Mouse (Mus musculus) CH12.LX (cell line): ENCODE measurements at regions not wholly inside any gene's neighbourhood (a gene's known extent, or its start where the extent isn't known, plus 50 kb on each side); places are given as distances from the start of the nearest gene placed in this dataset.

ENCODE experiments used
- DNase-seq: peaks from one replicate; pipeline ENCODE4 v3.0.0-alpha.2; 2013; ENCODE audit errors: extremely low read depth
- H3K27ac ChIP-seq: 2 replicates; pipeline ENCODE4 v1.5.1; 2012; ENCODE audit warnings: low read depth, mild to moderate bottlenecking, control low read depth, moderate library complexity; ENCODE audit not compliant: insufficient read depth
- H3K27me3 ChIP-seq: replicated peaks from 2 replicates; pipeline ENCODE3; 2012; ENCODE audit warnings: inconsistent platforms
- H3K36me3 ChIP-seq, 2 experiments: replicated peaks in 1 of 2; 2 replicates each; pipeline versions ENCODE3 to v1.6.1; 2012; ENCODE audit warnings: inconsistent platforms in 1 of 2, low read length in 1 of 2, mild to moderate bottlenecking in 1 of 2, mixed read lengths in 1 of 2, moderate library complexity in 1 of 2; ENCODE audit not compliant: control insufficient read depth in 1 of 2, insufficient read depth in 1 of 2
- H3K4me1 ChIP-seq, 2 experiments: 2 replicates each; pipeline ENCODE4 v1.6.1; 2012; ENCODE audit warnings: inconsistent platforms in 1 of 2, moderate library complexity in 1 of 2; ENCODE audit not compliant: insufficient read depth in 2 of 2, control insufficient read depth in 1 of 2
- H3K4me2 ChIP-seq: 2 replicates; pipeline ENCODE4 v1.6.1; 2012; ENCODE audit warnings: low read depth, mild to moderate bottlenecking, control low read depth; ENCODE audit not compliant: poor library complexity, insufficient read depth, severe bottlenecking
- H3K4me3 ChIP-seq, 3 experiments: fragments of 150-350 bp in 1 of 3; sonication (generic) in 1 of 3; replicated peaks in 1 of 3; 2 replicates each; pipeline versions ENCODE3 to v1.5.1; 2011 to 2012; ENCODE audit warnings: low read depth in 2 of 3, low read length in 2 of 3, mild to moderate bottlenecking in 2 of 3, moderate library complexity in 2 of 3, control low read depth in 1 of 3, improper control_type of control experiment in 1 of 3, inconsistent platforms in 1 of 3, mixed read lengths in 1 of 3; ENCODE audit not compliant: poor library complexity in 1 of 3
- H3K79me2 ChIP-seq: replicated peaks from 2 replicates; pipeline ENCODE4 v1.6.1; 2012; ENCODE audit warnings: mild to moderate bottlenecking, moderate library complexity; ENCODE audit not compliant: control insufficient read depth, poor library complexity, insufficient read depth, severe bottlenecking; ENCODE audit errors: extremely low read depth
- H3K9ac ChIP-seq: 2 replicates; pipeline ENCODE4 v1.6.1; 2012; ENCODE audit warnings: low read depth, mild to moderate bottlenecking, control low read depth, moderate library complexity; ENCODE audit not compliant: insufficient read depth
- H3K9me3 ChIP-seq: replicated peaks from 2 replicates; pipeline ENCODE3; 2012; ENCODE audit warnings: low read length, inconsistent platforms, mixed read lengths
- BHLHE40 ChIP-seq: IDR thresholded peaks from 2 replicates; pipeline ENCODE4 v1.6.1; 2011; ENCODE audit warnings: mild to moderate bottlenecking, low read depth, low read length, improper control_type of control experiment
- CHD2 ChIP-seq: IDR thresholded peaks from 2 replicates; pipeline ENCODE4 v1.6.1; 2011; ENCODE audit warnings: low read length, improper control_type of control experiment
- CTCF ChIP-seq, 2 experiments: IDR thresholded peaks in 1 of 2; conservative IDR thresholded peaks in 1 of 2; 2 replicates each; pipeline ENCODE4 v1.5.1; 2011 to 2012; ENCODE audit warnings: low read depth in 2 of 2, low read length in 2 of 2, improper control_type of control experiment in 1 of 2, inconsistent platforms in 1 of 2, mild to moderate bottlenecking in 1 of 2, moderate library complexity in 1 of 2
- E2F4 ChIP-seq: IDR thresholded peaks from 2 replicates; pipeline ENCODE4 v1.6.1; 2011; ENCODE audit warnings: low read depth, low read length, improper control_type of control experiment; ENCODE audit not compliant: insufficient replicate concordance
- EP300 ChIP-seq: IDR thresholded peaks from 2 replicates; pipeline ENCODE4 v1.6.1; 2011; ENCODE audit warnings: low read length, improper control_type of control experiment
- GABPA ChIP-seq: IDR thresholded peaks from 2 replicates; pipeline ENCODE4 v1.6.1; 2012; ENCODE audit warnings: low read depth, low read length, improper control_type of control experiment, inconsistent platforms; ENCODE audit not compliant: insufficient replicate concordance
- JUN ChIP-seq: IDR thresholded peaks from 2 replicates; pipeline ENCODE4 v1.6.1; 2011; ENCODE audit warnings: low read depth, mild to moderate bottlenecking, low read length, improper control_type of control experiment, moderate library complexity; ENCODE audit not compliant: insufficient read depth
- JUND ChIP-seq: conservative IDR thresholded peaks from 2 replicates; pipeline ENCODE4 v1.6.1; 2011; ENCODE audit warnings: low read depth, low read length, improper control_type of control experiment
- KAT2A ChIP-seq: IDR thresholded peaks from 2 replicates; pipeline ENCODE4 v1.6.1; 2012; ENCODE audit warnings: low read length, improper control_type of control experiment, inconsistent platforms; ENCODE audit not compliant: insufficient replicate concordance
- MAX ChIP-seq: IDR thresholded peaks from 2 replicates; pipeline ENCODE4 v1.6.1; 2011; ENCODE audit warnings: low read length, improper control_type of control experiment
- MAZ ChIP-seq: IDR thresholded peaks from 2 replicates; pipeline ENCODE4 v1.6.1; 2012; ENCODE audit warnings: low read depth, mild to moderate bottlenecking, inconsistent platforms, low read length, improper control_type of control experiment, moderate library complexity
- NELFE ChIP-seq: IDR thresholded peaks from 2 replicates; pipeline ENCODE4 v1.6.1; 2011; ENCODE audit warnings: low read depth, low read length, improper control_type of control experiment
- PAX5 ChIP-seq: IDR thresholded peaks from 2 replicates; pipeline ENCODE4 v1.6.1; 2012; ENCODE audit warnings: low read length, inconsistent platforms, mixed read lengths
- POLR2AphosphoS2 ChIP-seq: IDR thresholded peaks from 2 replicates; pipeline ENCODE4 v1.6.1; 2011; ENCODE audit warnings: low read depth, low read length, improper control_type of control experiment
- RAD21 ChIP-seq: IDR thresholded peaks from 2 replicates; pipeline ENCODE4 v1.6.1; 2011; ENCODE audit warnings: low read depth, mild to moderate bottlenecking, low read length, improper control_type of control experiment, moderate library complexity
- RCOR1 ChIP-seq: conservative IDR thresholded peaks from 2 replicates; pipeline ENCODE4 v1.6.1; 2012; ENCODE audit warnings: low read depth, mild to moderate bottlenecking, inconsistent platforms, low read length, improper control_type of control experiment
- SIN3A ChIP-seq: IDR thresholded peaks from 2 replicates; pipeline ENCODE4 v1.6.1; 2012; ENCODE audit warnings: low read length, improper control_type of control experiment, inconsistent platforms
- SMC3 ChIP-seq: IDR thresholded peaks from 2 replicates; pipeline ENCODE4 v1.6.1; 2011; ENCODE audit warnings: low read depth, low read length, improper control_type of control experiment
- TBP ChIP-seq: conservative IDR thresholded peaks from 2 replicates; pipeline ENCODE4 v1.6.1; 2011; ENCODE audit warnings: low read depth, low read length, improper control_type of control experiment
- TCF12 ChIP-seq: IDR thresholded peaks from 2 replicates; pipeline ENCODE4 v1.6.1; 2014; ENCODE audit warnings: low read depth, mild to moderate bottlenecking, inconsistent platforms, low read length, improper control_type of control experiment
- UBTF ChIP-seq: IDR thresholded peaks from 2 replicates; pipeline ENCODE4 v1.6.1; 2012; ENCODE audit warnings: low read depth, mild to moderate bottlenecking, inconsistent platforms, low read length, improper control_type of control experiment, moderate library complexity
- USF1 ChIP-seq: IDR thresholded peaks from 2 replicates; pipeline ENCODE4 v1.6.1; 2014; ENCODE audit warnings: low read depth, mild to moderate bottlenecking, inconsistent platforms, low read length, improper control_type of control experiment
- USF2 ChIP-seq: conservative IDR thresholded peaks from 2 replicates; pipeline ENCODE4 v1.6.1; 2011; ENCODE audit warnings: low read depth, low read length, improper control_type of control experiment
- ZC3H11A ChIP-seq: IDR thresholded peaks from 2 replicates; pipeline ENCODE4 v1.6.1; 2012; ENCODE audit warnings: low read depth, mild to moderate bottlenecking, inconsistent platforms, low read length, improper control_type of control experiment
- ZKSCAN1 ChIP-seq: IDR thresholded peaks from 2 replicates; pipeline ENCODE4 v1.6.1; 2012; ENCODE audit warnings: low read depth, inconsistent platforms, low read length, improper control_type of control experiment, borderline replicate concordance
- ZMIZ1 ChIP-seq: IDR thresholded peaks from 2 replicates; pipeline ENCODE4 v1.6.1; 2012; ENCODE audit warnings: low read depth, mild to moderate bottlenecking, inconsistent platforms, low read length, improper control_type of control experiment
- dilution Hi-C: fragments of 300-500 bp; cut with MboI; formaldehyde crosslinking; loops from 2 replicates; pipeline ENCODE4 v1.14.3; 2020; ENCODE audit warnings: low sequenced_read_pairs; ENCODE audit not compliant: extremely low pct_unique_long_range_greater_than_20kb, extremely low pct_ligation_motif_present
- in situ Hi-C: fragments of 300-500 bp; cut with MboI; formaldehyde crosslinking; loops from 3 replicates; pipeline ENCODE4 v1.14.3; 2019; ENCODE audit warnings: low sequenced_read_pairs, low pct_ligation_motif_present, low pct_unique_long_range_greater_than_20kb, mixed read lengths

DNA sequence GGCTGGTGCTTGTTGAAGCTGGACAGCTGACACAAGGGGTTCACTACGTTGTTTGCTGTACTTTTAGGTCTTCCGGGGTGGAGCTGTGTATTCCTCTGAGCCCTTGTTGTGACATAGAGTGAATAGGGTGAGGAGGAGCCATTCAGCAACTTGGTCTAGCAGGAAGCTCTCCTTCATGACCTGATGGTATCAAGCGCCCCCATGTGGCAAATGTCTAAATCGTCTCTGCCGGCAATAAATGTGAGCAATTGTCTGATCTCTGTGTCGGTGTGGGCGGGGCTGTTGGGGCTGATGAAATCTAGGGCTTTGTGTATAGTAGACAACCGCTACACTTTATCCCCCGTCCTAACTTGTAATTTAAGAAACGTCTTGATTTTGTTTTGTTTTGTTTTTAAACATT is 79.2 kb upstream of the Serbp1 start (continued):
- TF ChIP-seq UBTF (no peak), CHD2 (no peak), ZC3H11A (peak; percentile 59), TBP (no peak), GABPA (no peak)
- TF ChIP-seq, all 38 proteins: peak for 9

DNA sequence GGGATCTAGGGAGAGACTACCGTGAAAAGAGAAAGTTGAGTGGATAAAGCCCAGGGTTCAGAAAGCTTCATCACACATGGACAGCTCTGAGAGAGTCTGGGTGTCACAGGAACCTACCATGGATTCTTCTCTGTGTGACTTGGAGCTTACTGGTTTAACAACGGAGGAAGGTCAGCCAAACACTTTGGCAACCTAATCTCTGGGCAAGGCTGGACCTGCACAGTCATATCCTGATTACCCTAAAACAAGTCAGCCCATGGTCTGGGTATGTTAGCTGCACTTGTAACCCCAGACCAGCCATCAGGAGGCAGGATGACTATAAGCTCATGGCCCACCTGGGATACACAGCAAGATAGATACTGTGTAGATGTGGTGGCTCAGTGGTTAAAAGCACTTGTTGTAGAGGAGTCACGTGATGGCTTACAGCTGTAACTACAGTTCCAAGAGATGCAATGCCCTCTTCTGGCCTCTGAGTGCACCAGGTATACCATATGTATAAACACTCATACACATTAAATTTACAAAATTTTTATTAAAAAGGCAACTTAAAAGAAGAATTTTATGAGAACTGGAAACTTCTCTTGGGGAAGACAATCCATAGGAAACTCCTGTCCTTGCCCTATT is 85.0 kb upstream of the Serbp1 start:
- H3K4me3 ChIP-seq, result no peak overlapping the region
- no peak overlapping the region for H3K27ac ChIP-seq
- TF ChIP-seq SIN3A, result no peak
- no peak for TF ChIP-seq MAZ
- peak; percentile 52 for TF ChIP-seq SMC3
- TF ChIP-seq MAX, result peak; percentile 61
- TF ChIP-seq PAX5, result no peak
- peak; percentile 85 for TF ChIP-seq BHLHE40
- TF ChIP-seq USF2, result peak; percentile 80
- TF ChIP-seq ZMIZ1, result no peak
- peak; percentile 44 for TF ChIP-seq RAD21
- no peak for TF ChIP-seq POLR2AphosphoS2
- TF ChIP-seq ZC3H11A, result no peak
- TF ChIP-seq JUND, result no peak
- TF ChIP-seq CTCF (conservative IDR thresholded peaks at IDR 0.05 in 1 of 2, IDR thresholded peaks at IDR 0.05 in 1 of 2; ENCODE audit: low read depth in 2 of 2, low read length in 2 of 2), result peak; percentile 12 to 58; a peak in 2 of 4 replicates
- peak; percentile 84 for TF ChIP-seq USF1
- no peak for TF ChIP-seq KAT2A
- H3K4me1 ChIP-seq, result peaks cover 0 to 8% of the 10 kb centered on the region in 2 experiments; a peak in 2 of 4 replicates
- peak overlapping the region; percentile 31; the same call in 1 of the 2 replicates for H3K4me2 ChIP-seq
- no peaks in the 10 kb centered on the region for H3K9me3 ChIP-seq
- H3K27me3 ChIP-seq, result no peaks in the 10 kb centered on the region
- in situ Hi-C loops (loop anchor here (25.0 kb wide), 1 partner anchor 316 kb away; no protein-coding TSS in a partner anchor), dilution Hi-C loops (no loop called here)
- no peak overlapping the region for H3K9ac ChIP-seq
- peak; percentile 27 for DNase-seq
- no peaks in the 10 kb centered on the region for H3K79me2 ChIP-seq
- no peaks in the 10 kb centered on the region for H3K36me3 ChIP-seq

DNA sequence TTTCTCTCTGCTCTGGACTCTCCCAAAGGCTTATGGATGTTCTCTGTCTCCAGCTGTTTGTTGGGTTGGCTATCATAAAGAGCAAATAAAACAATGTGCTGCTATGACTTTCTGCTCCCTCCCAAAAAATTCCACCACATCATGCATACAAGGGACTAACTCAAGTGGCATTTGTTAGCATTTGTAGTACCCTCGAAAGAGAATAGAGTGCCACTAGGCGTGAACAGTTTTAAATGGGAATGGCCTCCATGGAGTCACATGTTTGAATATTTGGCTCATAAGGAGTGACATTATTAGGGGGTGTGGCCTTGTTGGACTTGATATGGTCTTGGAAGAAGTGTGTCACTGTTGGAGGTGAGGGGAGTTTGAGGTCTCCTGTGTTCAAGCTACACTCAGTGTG is 86.5 kb upstream of the Serbp1 start:
- in situ Hi-C loops, result loop anchor here (25.0 kb wide), 1 partner anchor 314 kb away; no protein-coding TSS in a partner anchor
- peaks cover 0 to 11% of the 10 kb centered on the region in 2 experiments; a peak in 2 of 4 replicates for H3K4me1 ChIP-seq
- H3K9ac ChIP-seq, result no peak overlapping the region
- DNase-seq, result no peak
- H3K4me2 ChIP-seq, result no peak overlapping the region
- no peaks in the 10 kb centered on the region for H3K27me3 ChIP-seq
- dilution Hi-C loops, result no loop called here
- no peak for TF ChIP-seq NELFE
- TF ChIP-seq E2F4, result no peak
- no peak for TF ChIP-seq ZC3H11A
- TF ChIP-seq USF2, result no peak
- TF ChIP-seq ZKSCAN1, result no peak
- no peak for TF ChIP-seq RAD21
- no peak for TF ChIP-seq EP300
- no peak for TF ChIP-seq MAX
- TF ChIP-seq RCOR1, result no peak
- no peak for TF ChIP-seq TCF12
- no peak for TF ChIP-seq CHD2
- TF ChIP-seq JUND, result no peak
- TF ChIP-seq JUN, result no peak
- no peak for TF ChIP-seq UBTF
- TF ChIP-seq USF1, result no peak
- H3K27ac ChIP-seq, result no peak overlapping the region
- H3K4me3 ChIP-seq, result no peak overlapping the region
- H3K9me3 ChIP-seq, result no peaks in the 10 kb centered on the region
- H3K36me3 ChIP-seq, result no peaks in the 10 kb centered on the region
- no peaks in the 10 kb centered on the region for H3K79me2 ChIP-seq
